Mouse (Mus musculus) C2C12 (cell line): ENCODE results near the gene Ttll13. TPM values are rescaled to one million over a fixed set of nuclear protein-coding genes. Genes with fewer than 3 reads are reported as not detected.

Experiments
- H3K27me3 ChIP-seq: one replicate; pipeline ENCODE4 v1.6.1; 2011; ENCODE audit not compliant: control insufficient read depth, insufficient read depth, insufficient read length
- H3K36me3 ChIP-seq: one replicate; pipeline ENCODE4 v1.6.1; 2011; ENCODE audit not compliant: control insufficient read depth, insufficient read depth
- H3K4me3 ChIP-seq: one replicate; pipeline ENCODE4 v1.5.1; 2011; ENCODE audit warnings: mild to moderate bottlenecking, control low read depth; ENCODE audit not compliant: poor library complexity, insufficient read depth, severe bottlenecking
- H3K79me2 ChIP-seq: one replicate; pipeline ENCODE4 v1.6.1; 2011; ENCODE audit not compliant: control insufficient read depth, insufficient read depth
- H3K79me3 ChIP-seq: one replicate; pipeline ENCODE4 v1.6.1; 2011; ENCODE audit warnings: low read depth, control low read depth
- H3ac ChIP-seq: one replicate; pipeline ENCODE3; 2011; ENCODE audit warnings: low read depth; ENCODE audit not compliant: control insufficient read depth, insufficient read length
- CEBPB ChIP-seq: IDR thresholded peaks from one replicate; pipeline ENCODE4 v1.6.1; 2011; ENCODE audit warnings: low read depth, mild to moderate bottlenecking, control low read depth, moderate library complexity
- CTCF ChIP-seq: IDR thresholded peaks from one replicate; pipeline ENCODE4 v1.5.1; 2011; ENCODE audit not compliant: control insufficient read depth, insufficient read depth, insufficient read length
- FOSL1 ChIP-seq: IDR thresholded peaks from one replicate; pipeline ENCODE4 v1.8.0; 2011; ENCODE audit warnings: mild to moderate bottlenecking, low read length; ENCODE audit not compliant: poor library complexity, insufficient read depth, severe bottlenecking
- MAX ChIP-seq: IDR thresholded peaks from one replicate; pipeline ENCODE4 v1.6.1; 2011; ENCODE audit warnings: mild to moderate bottlenecking, control low read depth
- MYOD1 ChIP-seq: IDR thresholded peaks from one replicate; pipeline ENCODE4 v1.6.1; 2011; ENCODE audit warnings: low read depth; ENCODE audit not compliant: control insufficient read depth, insufficient read length
- MYOG ChIP-seq: IDR thresholded peaks from one replicate; pipeline ENCODE4 v1.6.1; 2011; ENCODE audit not compliant: control insufficient read depth, insufficient read length; ENCODE audit errors: extremely low read depth
- USF1 ChIP-seq: IDR thresholded peaks from one replicate; pipeline ENCODE4 v1.6.1; 2011; ENCODE audit warnings: low read depth, mild to moderate bottlenecking, control low read depth, moderate library complexity
- polyA plus RNA-seq: library from polyadenylated mRNA; unstranded; fragments of >200 nt; fragmentation: generic; extraction: Trizol; gene quantifications from one replicate; pipeline ENCODE4 v1.2.1, GENCODE M21; 2012; ENCODE audit warnings: missing spikeins

Gene Ttll13
- polyA plus RNA-seq, 1 experiment = not detected

DNA sequence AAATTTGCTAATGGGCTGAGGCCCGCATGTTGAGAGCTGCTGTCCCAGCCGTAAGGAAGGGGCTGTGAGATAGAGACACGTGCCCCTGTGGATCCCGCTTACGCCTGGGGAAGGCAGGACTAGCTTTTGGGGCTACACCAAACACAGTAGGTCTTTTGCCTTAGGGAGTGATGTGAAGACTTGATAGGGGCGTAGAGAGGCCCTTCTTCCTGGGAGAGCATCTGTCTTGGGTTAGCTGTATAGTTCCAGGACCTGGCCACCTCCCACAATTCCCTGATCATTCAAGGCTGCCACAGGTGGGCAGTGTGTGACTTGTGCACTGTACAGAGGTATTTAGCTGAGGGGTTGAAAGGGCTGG, 45.6 kb upstream of the Ttll13 start:
- H3K36me3 ChIP-seq = peaks cover 30% of the 10 kb centered on the region
- no peak overlapping the region for H3K4me3 ChIP-seq
- no peaks in the 10 kb centered on the region for H3K27me3 ChIP-seq
- peaks cover 91% of the 10 kb centered on the region for H3K79me2 ChIP-seq
- H3ac ChIP-seq = no peak overlapping the region
- H3K79me3 ChIP-seq = peaks cover 71% of the 10 kb centered on the region
- TF ChIP-seq USF1 = no peak

GRCm38 (mm10) chr7:80200963-80201539, 45.1 kb upstream of the Ttll13 start:
- H3K79me3 ChIP-seq = peaks cover 76% of the 10 kb centered on the region
- H3K79me2 ChIP-seq = peaks cover 93% of the 10 kb centered on the region
- no peak overlapping the region for H3K4me3 ChIP-seq
- H3K36me3 ChIP-seq = peaks cover 30% of the 10 kb centered on the region
- H3K27me3 ChIP-seq = no peaks in the 10 kb centered on the region
- no peak overlapping the region for H3ac ChIP-seq
- TF ChIP-seq MYOG (no peak), MYOD1 (no peak), CTCF (no peak), USF1 (no peak), CEBPB (no peak), MAX (no peak), FOSL1 (no peak)

GRCm38 (mm10) chr7:80201888-80202540, 44.2 kb upstream of the Ttll13 start:
- peaks cover 30% of the 10 kb centered on the region for H3K36me3 ChIP-seq
- peaks cover 93% of the 10 kb centered on the region for H3K79me2 ChIP-seq
- no peak overlapping the region for H3K4me3 ChIP-seq
- no peak overlapping the region for H3ac ChIP-seq
- H3K27me3 ChIP-seq = no peaks in the 10 kb centered on the region
- H3K79me3 ChIP-seq = peaks cover 82% of the 10 kb centered on the region
- TF ChIP-seq FOSL1 = no peak
- TF ChIP-seq CTCF = no peak
- no peak for TF ChIP-seq CEBPB
- TF ChIP-seq MYOG = no peak
- no peak for TF ChIP-seq USF1
- no peak for TF ChIP-seq MYOD1
- TF ChIP-seq MAX = no peak

GRCm38 (mm10) chr7:80202961-80203360, 43.2 kb upstream of the Ttll13 start:
- TF ChIP-seq MYOG = no peak
- TF ChIP-seq CTCF = no peak
- TF ChIP-seq CEBPB = no peak
- TF ChIP-seq MAX = no peak
- no peak for TF ChIP-seq USF1
- Histone ChIP-seq H3K79me3 (peaks cover 90% of the 10 kb centered on the region), H3K79me2 (peaks cover 96% of the 10 kb centered on the region), H3ac (no peak overlapping the region), H3K27me3 (no peaks in the 10 kb centered on the region), H3K4me3 (no peak overlapping the region), H3K36me3 (peaks cover 30% of the 10 kb centered on the region)

DNA sequence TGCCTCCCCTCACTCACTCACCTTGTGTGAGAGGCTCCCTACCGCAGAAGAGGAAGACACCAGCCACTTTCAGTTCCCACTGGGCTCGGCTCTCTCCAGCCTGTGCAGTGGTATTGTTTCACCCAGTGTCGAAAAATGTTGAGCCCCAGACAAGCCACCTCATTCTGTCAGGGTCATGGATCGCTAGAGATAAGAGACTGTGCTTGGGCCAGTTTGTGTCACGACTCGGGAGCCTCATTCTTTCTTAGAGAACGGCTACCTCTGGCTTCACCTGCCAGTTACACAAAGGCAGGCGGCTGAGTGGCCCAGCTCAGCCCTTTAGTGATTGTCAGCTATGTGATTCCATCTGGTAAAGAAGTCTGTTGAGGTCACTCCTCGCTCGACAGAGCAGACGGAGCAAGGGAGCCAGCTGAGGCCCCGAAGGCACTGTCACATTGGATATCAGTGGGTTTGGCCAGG, 42.5 kb upstream of the Ttll13 start:
- H3ac ChIP-seq = no peak overlapping the region
- H3K36me3 ChIP-seq = peaks cover 30% of the 10 kb centered on the region
- H3K27me3 ChIP-seq = no peaks in the 10 kb centered on the region
- peaks cover 100% of the 10 kb centered on the region for H3K79me2 ChIP-seq
- peaks cover 97% of the 10 kb centered on the region for H3K79me3 ChIP-seq
- H3K4me3 ChIP-seq = no peak overlapping the region
- TF ChIP-seq USF1 (no peak), CTCF (no peak), MAX (no peak), MYOD1 (no peak), CEBPB (no peak), MYOG (no peak), FOSL1 (no peak)

DNA sequence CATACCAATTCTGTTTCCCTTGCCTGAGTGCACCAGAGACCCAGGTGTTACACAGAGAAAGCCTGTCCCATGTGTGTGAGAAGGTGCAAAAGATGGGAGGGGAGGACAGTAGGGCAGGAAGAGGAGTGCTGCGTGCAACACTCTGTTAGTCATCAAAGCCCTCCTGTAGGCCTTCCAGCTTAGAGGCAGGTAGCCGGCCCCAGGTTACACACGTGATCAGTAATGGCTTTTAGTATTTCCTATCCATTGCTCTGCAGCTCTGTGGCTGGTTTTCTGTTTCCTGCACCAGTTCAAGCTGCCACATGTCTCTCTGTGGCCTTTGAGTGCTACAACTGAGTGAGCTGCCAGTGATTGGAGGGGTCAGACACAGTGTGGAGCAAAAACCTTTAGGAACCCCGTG, 41.8 kb upstream of the Ttll13 start:
- Histone ChIP-seq H3K79me2 (peaks cover 100% of the 10 kb centered on the region), H3K36me3 (peaks cover 30% of the 10 kb centered on the region), H3K79me3 (peaks cover 96% of the 10 kb centered on the region), H3K4me3 (no peak overlapping the region), H3ac (no peak overlapping the region), H3K27me3 (no peaks in the 10 kb centered on the region)
- TF ChIP-seq FOSL1 (no peak), MYOD1 (no peak), MYOG (no peak), USF1 (no peak), CTCF (no peak), MAX (no peak)
